Mouse (Mus musculus): ENCODE data around the gene Pakap.

The Pakap gene

GRCm38 (mm10) chr4:57625306-57625705 is 57.3 kb downstream of the Pakap start:
- no peak for DNase-seq (ENCODE audit: low spot score in 2 of 2)

GRCm38 (mm10) chr4:57625756-57626155 is 57.8 kb downstream of the Pakap start:
- no peak for DNase-seq (ENCODE audit: low spot score in 2 of 2)

- no peak for DNase-seq (ENCODE audit: low spot score in 2 of 2)
Measured at GRCm38 (mm10) chr4:57626921-57627320, 58.9 kb downstream of the Pakap start.

GRCm38 (mm10) chr4:57632386-57632785 is 64.4 kb downstream of the Pakap start:
- no peak for DNase-seq (ENCODE audit: low spot score in 2 of 2)

GRCm38 (mm10) chr4:57633052-57633451 is 65.1 kb downstream of the Pakap start:
- no peak for DNase-seq (ENCODE audit: low spot score in 2 of 2)

GRCm38 (mm10) chr4:57634956-57635355 is 67.0 kb downstream of the Pakap start:
- no peak for DNase-seq (ENCODE audit: low spot score in 2 of 2)

GRCm38 (mm10) chr4:57636782-57637482 is 69.0 kb downstream of the Pakap start:
- DNase-seq (ENCODE audit: low spot score in 2 of 2), result no peak

- DNase-seq (ENCODE audit: low spot score in 2 of 2), result peak; percentile 42 to 58
Measured at GRCm38 (mm10) chr4:57637636-57638386, 69.8 kb downstream of the Pakap start.

- no peak for DNase-seq (ENCODE audit: low spot score in 2 of 2)
Measured at GRCm38 (mm10) chr4:57638941-57639340, 71.0 kb downstream of the Pakap start.

- DNase-seq (ENCODE audit: low spot score in 2 of 2), result no peak
Measured at GRCm38 (mm10) chr4:57640222-57640621, 72.2 kb downstream of the Pakap start.

GRCm38 (mm10) chr4:57640971-57641370 is 73.0 kb downstream of the Pakap start:
- no peak for DNase-seq (ENCODE audit: low spot score in 2 of 2)

- no peak for DNase-seq (ENCODE audit: low spot score in 2 of 2)
Measured at GRCm38 (mm10) chr4:57650994-57651393, 83.0 kb downstream of the Pakap start.

- DNase-seq (ENCODE audit: low spot score in 2 of 2), result no peak
Measured at GRCm38 (mm10) chr4:57651547-57651946, 83.6 kb downstream of the Pakap start.

GRCm38 (mm10) chr4:57652185-57652904 is 84.4 kb downstream of the Pakap start:
- DNase-seq (ENCODE audit: low spot score in 2 of 2), result no peak

GRCm38 (mm10) chr4:57655966-57656365 is 88.0 kb downstream of the Pakap start:
- no peak for DNase-seq (ENCODE audit: low spot score in 2 of 2)

GRCm38 (mm10) chr4:57656388-57656787 is 88.4 kb downstream of the Pakap start:
- no peak for DNase-seq (ENCODE audit: low spot score in 2 of 2)

GRCm38 (mm10) chr4:57656861-57657260 is 88.9 kb downstream of the Pakap start:
- DNase-seq (ENCODE audit: low spot score in 2 of 2), result no peak

- DNase-seq (ENCODE audit: low spot score in 2 of 2), result no peak
Measured at GRCm38 (mm10) chr4:57660470-57660869, 92.5 kb downstream of the Pakap start.

GRCm38 (mm10) chr4:57666101-57666500 is 98.1 kb downstream of the Pakap start:
- no peak for DNase-seq (ENCODE audit: low spot score in 2 of 2)

- DNase-seq (ENCODE audit: low spot score in 2 of 2), result no peak
Measured at GRCm38 (mm10) chr4:57670813-57671469, 103.0 kb downstream of the Pakap start.

GRCm38 (mm10) chr4:57672541-57672940 is 104.6 kb downstream of the Pakap start:
- DNase-seq (ENCODE audit: low spot score in 2 of 2), result no peak

Data from frontal cortex, postnatal 14 days (tissue).